Mouse (Mus musculus) forebrain, embryonic 13.5 days (tissue): Measurements from ENCODE around the gene Col9a2. TPM values are rescaled to one million over a fixed set of nuclear protein-coding genes. Genes with fewer than 3 reads are reported as not detected.

ENCODE experiments used
- ATAC-seq: fragments of 200-750 bp; cut with Nextera tagmentation; 2 replicates; pipeline ENCODE4 v1.8.0; 2017
- H3K27ac ChIP-seq: fragments of 300-500 bp; sonication (generic); 2 replicates; pipeline ENCODE4 v1.5.1; 2015; ENCODE audit warnings: inconsistent platforms, mild to moderate bottlenecking, moderate library complexity
- H3K27me3 ChIP-seq: fragments of 300-500 bp; sonication (generic); 2 replicates; pipeline ENCODE4 v1.6.1; 2015; ENCODE audit warnings: mild to moderate bottlenecking, inconsistent platforms
- H3K36me3 ChIP-seq: fragments of 300-500 bp; sonication (generic); 2 replicates; pipeline ENCODE4 v1.6.1; 2015; ENCODE audit warnings: mild to moderate bottlenecking, inconsistent platforms; ENCODE audit not compliant: poor library complexity, severe bottlenecking
- H3K4me1 ChIP-seq: fragments of 300-500 bp; sonication (generic); 2 replicates; pipeline ENCODE4 v1.6.1; 2015; ENCODE audit warnings: inconsistent platforms
- H3K4me2 ChIP-seq: fragments of 300-500 bp; sonication (generic); 2 replicates; pipeline ENCODE4 v1.6.1; 2015; ENCODE audit warnings: inconsistent platforms, mild to moderate bottlenecking, moderate library complexity
- H3K4me3 ChIP-seq: fragments of 300-500 bp; sonication (generic); 2 replicates; pipeline ENCODE4 v1.5.1; 2015; ENCODE audit warnings: mild to moderate bottlenecking, inconsistent platforms
- H3K9ac ChIP-seq: fragments of 300-500 bp; sonication (generic); 2 replicates; pipeline ENCODE4 v1.6.1; 2015; ENCODE audit warnings: mild to moderate bottlenecking, inconsistent platforms
- H3K9me3 ChIP-seq: fragments of 300-500 bp; sonication (generic); replicated peaks from 2 replicates; pipeline ENCODE4 v1.6.1; 2016; ENCODE audit warnings: inconsistent platforms
- WGBS: fragments of 180-500 bp; shearing (Covaris S2); methylation state at CpG from one replicate; pipeline ENCODE4 v1.1.7; 2015; 5-methylcytosine and 5-hydroxymethylcytosine counted together
- polyA plus RNA-seq: library from polyadenylated mRNA; unstranded; fragments of >200 nt; fragmentation: Nextera tagmentation; extraction: Ambion mirVana; gene quantifications from 2 replicates; pipeline ENCODE4 v1.2.1, GENCODE M21; 2015

Gene Col9a2
- 1.6 and 1.9 TPM in 2 replicates for polyA plus RNA-seq

DNA sequence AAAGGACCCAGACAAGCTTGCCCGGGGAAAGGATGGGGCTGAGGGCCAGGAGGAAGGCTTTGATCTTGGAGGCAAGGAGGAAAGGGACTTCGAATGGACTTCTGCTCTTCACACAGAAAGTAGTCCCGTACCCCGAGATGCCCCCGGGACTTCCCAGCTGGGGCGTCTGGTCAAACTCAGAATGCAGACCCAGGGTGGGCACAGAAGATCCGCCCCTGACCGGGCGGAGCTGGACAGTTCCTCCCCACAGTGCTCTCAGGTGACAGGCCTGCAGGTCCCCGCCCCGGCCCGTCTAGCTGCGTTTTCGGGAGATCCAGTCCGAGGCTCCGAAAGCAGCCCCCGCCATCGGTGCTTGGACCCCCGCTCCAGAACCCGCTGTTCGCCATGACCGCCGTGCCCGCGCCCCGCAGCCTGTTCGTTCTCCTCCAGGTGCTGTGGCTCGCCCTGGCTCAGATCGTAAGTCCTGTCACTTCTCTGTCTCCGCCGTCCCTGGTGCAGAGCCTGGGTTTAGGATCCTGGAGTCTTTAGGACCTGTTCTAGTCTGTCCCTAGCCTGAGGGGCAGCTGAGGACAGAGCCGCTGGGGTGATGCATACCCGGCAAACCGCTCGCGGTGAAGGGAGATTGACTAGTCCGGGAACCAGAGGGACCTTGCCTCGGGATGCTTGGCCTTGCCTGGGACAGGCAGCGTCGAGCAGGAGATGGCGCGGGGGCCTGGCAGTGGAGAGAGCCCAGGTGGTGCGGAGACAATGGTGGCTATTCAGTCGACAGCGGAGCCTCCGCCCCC is at the start of gene Col9a2:
TSS of gene Col9a2 (plus strand) at position 55 of the 785 bp plus-strand sequence.
- Histone ChIP-seq H3K9me3 (no peaks in the 10 kb centered on the region), H3K4me3 (peak within 1 kb of the TSS; percentile 39), H3K4me1 (peaks cover 22% of the 10 kb centered on the region), H3K27ac (no peak within 1 kb of the TSS), H3K4me2 (peak within 1 kb of the TSS; percentile 67), H3K27me3 (peaks cover 34% of the 10 kb centered on the region), H3K36me3 (no peaks in the 10 kb centered on the region), H3K9ac (peak within 1 kb of the TSS; percentile 58)
- 6% methylated on average over 46 of the region's 46 CpGs for WGBS
- peak; percentile 69; the same call in 1 of the 2 replicates for ATAC-seq

DNA sequence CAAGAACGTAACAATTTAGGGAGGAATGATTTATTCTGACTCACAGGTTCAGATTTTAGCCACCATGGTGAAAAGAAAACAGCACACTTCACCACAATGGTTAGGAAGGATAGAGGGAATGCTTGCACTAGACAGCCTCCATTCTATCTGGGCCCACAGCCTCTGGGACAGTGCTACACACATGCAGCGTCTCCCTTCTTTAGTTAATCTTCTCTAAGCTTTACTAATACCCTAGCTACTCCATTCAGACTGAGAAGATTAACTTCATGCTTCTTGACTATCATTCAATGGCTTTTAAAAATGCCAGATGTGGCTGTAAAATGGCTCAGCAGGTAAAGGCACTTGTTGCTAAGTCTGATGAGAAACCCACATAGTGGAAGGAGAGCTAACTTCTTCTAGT is 46.9 kb upstream of the Col9a2 start:
- H3K9ac ChIP-seq, result no peak overlapping the region
- no peak overlapping the region for H3K27ac ChIP-seq
- no peaks in the 10 kb centered on the region for H3K27me3 ChIP-seq
- H3K4me1 ChIP-seq, result no peaks in the 10 kb centered on the region
- H3K9me3 ChIP-seq, result peaks cover 3% of the 10 kb centered on the region; the same call in 1 of the 2 replicates
- no peaks in the 10 kb centered on the region for H3K36me3 ChIP-seq
- no peak for ATAC-seq
- WGBS, result 34% methylated on average over 2 of the region's 2 CpGs
- H3K4me2 ChIP-seq, result no peak overlapping the region
- H3K4me3 ChIP-seq, result no peak overlapping the region

DNA sequence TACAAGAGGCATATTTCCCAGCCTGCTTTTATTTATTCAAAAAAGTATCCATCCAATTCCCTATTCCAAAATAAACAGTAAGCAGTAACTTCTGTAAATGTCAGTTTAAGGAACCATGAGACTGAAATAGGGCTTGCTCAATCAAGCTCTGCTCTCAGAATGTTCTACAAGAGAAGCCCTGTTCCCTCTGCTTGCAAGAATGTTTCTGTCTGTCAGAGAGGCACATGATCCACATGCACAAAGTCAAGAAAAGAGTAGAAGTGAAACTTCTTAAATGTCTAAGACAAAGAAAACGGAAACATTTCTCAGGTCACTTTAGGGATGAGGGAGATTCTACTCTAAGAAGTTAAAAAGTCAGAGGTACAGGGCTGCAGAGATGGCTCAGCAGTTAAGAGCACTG is 46.2 kb upstream of the Col9a2 start:
- WGBS, result 85% methylated on average over 1 of the region's 1 CpGs

DNA sequence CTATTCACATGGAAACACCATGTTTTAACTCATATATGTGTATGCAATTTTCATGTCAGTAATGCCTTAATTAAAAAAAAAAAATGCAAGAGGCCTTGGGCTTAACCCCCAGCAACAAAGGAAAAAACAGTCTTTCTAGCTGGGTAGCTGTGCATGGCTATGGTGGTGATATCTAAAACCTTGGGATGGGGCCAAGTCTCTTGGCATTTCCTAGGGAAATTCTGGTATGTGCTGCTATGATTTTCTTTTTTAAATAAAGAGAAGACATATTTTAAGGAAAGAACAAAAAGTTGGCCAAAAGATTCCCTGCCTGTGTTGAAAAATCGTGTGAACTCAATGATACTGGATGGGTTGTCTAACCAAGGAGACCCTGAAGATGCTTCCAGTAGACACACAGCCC is 43.3 kb upstream of the Col9a2 start:
- Histone ChIP-seq H3K9me3 (no peaks in the 10 kb centered on the region), H3K27me3 (no peaks in the 10 kb centered on the region), H3K36me3 (no peaks in the 10 kb centered on the region), H3K4me2 (no peak overlapping the region), H3K9ac (no peak overlapping the region), H3K4me3 (no peak overlapping the region), H3K4me1 (no peaks in the 10 kb centered on the region), H3K27ac (no peak overlapping the region)
- ATAC-seq, result no peak
- 69% methylated on average over 1 of the region's 1 CpGs for WGBS

More for the DNA sequence above, 46.2 kb upstream of the Col9a2 start:
- Histone ChIP-seq H3K9me3 (peaks cover 3% of the 10 kb centered on the region; the same call in 1 of the 2 replicates), H3K36me3 (no peaks in the 10 kb centered on the region), H3K27me3 (no peaks in the 10 kb centered on the region), H3K4me1 (no peaks in the 10 kb centered on the region), H3K4me2 (no peak overlapping the region), H3K27ac (no peak overlapping the region), H3K9ac (no peak overlapping the region), H3K4me3 (no peak overlapping the region)
- ATAC-seq, result no peak

DNA sequence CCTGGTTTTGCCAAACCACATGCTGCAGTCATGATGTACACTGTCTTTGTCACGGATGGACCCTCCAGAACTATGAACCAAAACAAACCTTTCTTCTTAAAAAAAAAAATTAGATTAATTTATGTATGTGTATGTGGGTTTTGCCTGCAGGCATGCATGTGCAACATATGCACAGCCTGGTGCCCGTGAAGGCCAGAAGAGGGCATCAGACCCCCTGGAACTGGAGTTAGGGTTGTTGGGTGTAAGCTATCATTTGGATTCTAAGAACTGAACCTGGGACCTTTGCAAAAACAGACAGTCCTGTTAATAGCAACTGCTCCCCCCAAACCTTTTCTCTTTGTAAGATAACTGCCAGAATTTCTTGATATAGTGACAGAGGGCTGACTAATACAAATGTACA is 38.1 kb upstream of the Col9a2 start:
- no peak for ATAC-seq
- Histone ChIP-seq H3K4me1 (peaks cover 34% of the 10 kb centered on the region), H3K4me3 (no peak overlapping the region), H3K9ac (no peak overlapping the region), H3K27ac (no peak overlapping the region), H3K9me3 (no peaks in the 10 kb centered on the region), H3K27me3 (no peaks in the 10 kb centered on the region), H3K4me2 (no peak overlapping the region), H3K36me3 (no peaks in the 10 kb centered on the region)
- 84% methylated on average over 2 of the region's 2 CpGs for WGBS

DNA sequence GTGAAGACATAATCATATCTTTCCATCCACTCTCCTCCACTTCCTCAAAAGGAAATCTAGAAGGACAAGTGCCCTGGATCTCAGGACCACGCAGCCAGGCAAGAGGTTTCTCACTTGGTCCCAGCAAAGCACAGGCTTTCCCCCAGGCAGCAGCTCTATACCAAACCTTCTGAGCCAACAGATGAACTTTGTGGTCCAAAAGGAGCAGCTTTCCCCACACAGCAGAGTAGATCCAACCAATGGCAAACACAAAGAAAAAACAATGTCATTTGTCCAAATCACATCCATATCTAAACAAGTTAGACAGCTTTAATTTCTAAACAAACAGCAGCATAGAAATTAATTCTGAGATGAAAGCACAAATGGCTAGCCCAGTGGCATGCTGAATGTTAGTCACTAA is 37.5 kb upstream of the Col9a2 start:
- peaks cover 34% of the 10 kb centered on the region for H3K4me1 ChIP-seq
- ATAC-seq, result no peak
- WGBS, result 88% methylated on average over 1 of the region's 1 CpGs
- H3K9me3 ChIP-seq, result no peaks in the 10 kb centered on the region
- no peak overlapping the region for H3K4me3 ChIP-seq
- no peaks in the 10 kb centered on the region for H3K36me3 ChIP-seq
- peak overlapping the region; percentile 86 for H3K27ac ChIP-seq
- no peaks in the 10 kb centered on the region for H3K27me3 ChIP-seq
- no peak overlapping the region for H3K9ac ChIP-seq
- H3K4me2 ChIP-seq, result no peak overlapping the region

DNA sequence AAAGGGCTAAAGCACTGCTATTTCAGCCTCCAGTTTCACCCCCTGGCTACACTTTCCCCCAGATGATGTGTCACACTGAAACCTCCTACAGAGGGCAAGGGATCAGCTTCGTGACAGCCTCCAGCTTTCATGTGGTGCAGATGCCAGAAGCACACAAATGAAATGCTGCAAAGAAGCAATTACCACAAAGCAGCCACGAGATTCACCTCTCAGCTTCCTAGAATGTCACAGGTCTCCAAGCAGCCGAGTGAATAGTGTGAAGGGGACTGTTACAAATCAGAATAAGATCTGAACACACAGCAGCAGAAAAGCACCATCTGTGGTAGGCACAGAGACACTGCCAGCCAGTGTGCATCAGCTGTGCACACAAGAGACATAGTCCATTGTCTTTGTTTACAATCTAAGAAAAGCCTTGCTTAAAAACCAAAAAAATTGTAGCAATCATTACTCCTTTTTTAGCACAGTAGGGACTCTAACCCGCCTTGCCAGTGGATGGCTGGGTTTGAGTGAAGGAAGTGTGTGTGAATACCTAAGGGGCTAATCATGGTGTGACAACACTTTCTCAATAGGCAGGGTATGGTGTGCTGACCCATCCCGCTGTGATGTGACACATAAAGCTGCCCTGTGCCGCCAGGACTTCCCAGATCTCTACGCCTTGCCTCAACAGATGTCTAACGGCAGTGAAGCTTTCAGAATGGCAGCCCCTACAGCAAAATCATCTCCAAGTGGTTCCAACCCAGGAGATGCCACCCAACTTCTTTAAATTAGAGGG is 36.6 kb upstream of the Col9a2 start:
- Histone ChIP-seq H3K27ac (peak overlapping the region; percentile 86), H3K27me3 (no peaks in the 10 kb centered on the region), H3K4me3 (no peak overlapping the region), H3K4me1 (peaks cover 34% of the 10 kb centered on the region), H3K9me3 (no peaks in the 10 kb centered on the region), H3K9ac (peak overlapping the region; percentile 30), H3K36me3 (no peaks in the 10 kb centered on the region), H3K4me2 (peak overlapping the region; percentile 15)
- ATAC-seq, result peak; percentile 83
- WGBS, result 14% methylated on average over 8 of the region's 8 CpGs

DNA sequence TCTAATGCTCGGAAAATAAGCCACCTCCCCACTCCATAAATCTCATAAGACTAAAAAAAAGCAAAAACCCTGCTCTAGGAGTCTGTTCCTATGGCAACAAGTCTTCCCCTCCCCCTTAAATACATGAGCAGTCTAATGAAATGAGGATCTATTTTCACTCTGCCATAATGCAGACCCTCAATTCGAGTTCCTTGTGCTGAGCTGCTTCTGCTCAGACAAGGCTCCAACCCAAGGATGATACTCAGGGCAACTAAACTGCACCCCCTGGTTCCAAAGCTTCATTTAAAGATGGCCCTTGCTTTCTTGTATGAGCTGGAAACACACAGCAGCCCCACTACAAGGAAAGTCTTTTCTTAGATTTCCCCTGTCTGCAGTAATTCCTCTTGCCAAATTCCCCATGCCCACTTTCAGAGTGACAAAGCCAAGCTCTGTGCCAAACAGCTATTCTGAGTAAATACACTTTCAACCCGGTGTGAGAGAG is 35.5 kb upstream of the Col9a2 start:
- Histone ChIP-seq H3K36me3 (no peaks in the 10 kb centered on the region), H3K9ac (peak overlapping the region; percentile 30; the same call in 1 of the 2 replicates), H3K27ac (peak overlapping the region; percentile 89), H3K4me3 (no peak overlapping the region), H3K27me3 (no peaks in the 10 kb centered on the region), H3K9me3 (no peaks in the 10 kb centered on the region), H3K4me2 (peak overlapping the region; percentile 39), H3K4me1 (peaks cover 34% of the 10 kb centered on the region)
- ATAC-seq, result peak; percentile 83
- WGBS, result 12% methylated on average over 3 of the region's 3 CpGs

DNA sequence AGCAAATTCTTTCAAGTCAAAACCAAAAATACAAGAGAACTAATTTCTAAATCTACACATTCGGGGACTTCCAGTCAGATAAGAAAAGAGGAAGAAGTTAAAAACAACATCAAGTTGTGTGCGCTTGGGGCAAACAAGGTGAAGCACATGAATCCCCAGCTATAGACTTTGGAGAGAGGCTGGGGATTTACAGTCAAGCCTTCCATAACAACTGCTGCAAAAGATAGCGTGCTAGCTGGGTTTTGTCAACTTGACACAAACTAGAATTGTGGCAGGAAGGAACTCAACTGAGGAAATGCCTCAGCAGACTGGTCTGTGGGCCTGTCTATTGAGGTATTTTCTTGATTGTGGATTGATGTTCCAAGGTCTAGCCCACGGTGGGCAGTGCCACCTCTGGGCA is 34.5 kb upstream of the Col9a2 start:
- Histone ChIP-seq H3K4me3 (no peak overlapping the region), H3K4me1 (peaks cover 40% of the 10 kb centered on the region), H3K9me3 (no peaks in the 10 kb centered on the region), H3K36me3 (no peaks in the 10 kb centered on the region), H3K9ac (no peak overlapping the region), H3K27ac (0 out of 2 replicates have a peak overlapping the region, but pooled peaks have one; percentile 89), H3K4me2 (no peak overlapping the region), H3K27me3 (no peaks in the 10 kb centered on the region)
- no peak for ATAC-seq
- 83% methylated on average over 4 of the region's 4 CpGs for WGBS

DNA sequence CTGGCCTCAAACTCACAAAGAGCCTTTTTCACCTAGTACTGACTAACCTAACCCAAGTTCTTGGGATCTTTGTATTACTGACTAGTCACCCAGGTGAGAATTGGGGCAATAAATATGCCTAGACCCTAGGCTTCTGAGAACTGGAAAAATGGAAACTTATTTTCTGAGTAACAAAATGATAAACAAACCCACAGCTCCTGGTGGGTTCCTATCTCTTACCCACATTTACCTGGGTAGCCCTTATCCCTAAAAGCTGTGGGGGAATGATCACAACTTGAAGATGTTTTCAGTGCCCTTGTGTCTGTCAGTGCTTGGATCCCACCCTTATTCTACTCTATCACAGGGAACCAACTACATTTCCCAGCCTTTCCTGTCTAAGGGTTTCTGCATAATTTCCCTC is 32.2 kb upstream of the Col9a2 start:
- Histone ChIP-seq H3K27ac (no peak overlapping the region), H3K4me2 (no peak overlapping the region), H3K9me3 (no peaks in the 10 kb centered on the region), H3K9ac (no peak overlapping the region), H3K4me1 (peaks cover 31% of the 10 kb centered on the region), H3K36me3 (no peaks in the 10 kb centered on the region), H3K27me3 (no peaks in the 10 kb centered on the region), H3K4me3 (no peak overlapping the region)
- no peak for ATAC-seq

DNA sequence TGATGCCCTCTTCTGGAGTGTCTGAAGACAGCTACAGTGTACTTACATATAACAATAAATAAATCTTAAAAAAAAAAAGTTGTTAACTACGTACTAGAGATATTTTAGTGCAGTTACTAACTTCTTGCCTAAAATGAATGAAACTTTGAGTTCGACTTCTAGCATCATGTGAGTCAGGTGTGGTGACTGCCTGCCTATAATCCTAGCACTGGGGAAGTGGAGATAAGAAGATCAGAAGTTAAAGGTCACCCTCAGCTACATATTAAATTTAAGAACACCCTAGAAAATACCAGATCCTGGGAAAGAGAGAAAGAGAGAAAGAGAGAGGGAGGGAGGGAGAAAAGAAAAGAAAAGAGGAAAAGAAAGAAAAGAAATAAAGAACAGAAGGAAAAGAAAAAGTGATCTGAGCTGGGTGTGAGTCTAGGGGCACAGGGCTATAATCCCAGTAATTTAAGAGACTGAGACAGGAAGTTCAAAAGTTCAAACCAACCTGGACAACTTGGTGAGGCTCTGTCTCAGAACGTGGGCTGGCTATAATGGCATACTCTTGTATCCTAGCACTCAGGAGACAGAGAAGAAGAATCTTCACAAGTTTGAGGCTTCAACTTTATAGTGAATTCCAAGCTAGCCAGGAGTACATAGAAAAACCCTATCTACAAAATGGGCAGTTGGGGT is 31.0 kb upstream of the Col9a2 start:
- Histone ChIP-seq H3K27me3 (no peaks in the 10 kb centered on the region), H3K9ac (no peak overlapping the region), H3K4me1 (peaks cover 19% of the 10 kb centered on the region), H3K4me2 (no peak overlapping the region), H3K27ac (no peak overlapping the region), H3K36me3 (no peaks in the 10 kb centered on the region), H3K4me3 (no peak overlapping the region), H3K9me3 (no peaks in the 10 kb centered on the region)
- WGBS, result 82% methylated on average over 3 of the region's 3 CpGs
- ATAC-seq, result no peak

DNA sequence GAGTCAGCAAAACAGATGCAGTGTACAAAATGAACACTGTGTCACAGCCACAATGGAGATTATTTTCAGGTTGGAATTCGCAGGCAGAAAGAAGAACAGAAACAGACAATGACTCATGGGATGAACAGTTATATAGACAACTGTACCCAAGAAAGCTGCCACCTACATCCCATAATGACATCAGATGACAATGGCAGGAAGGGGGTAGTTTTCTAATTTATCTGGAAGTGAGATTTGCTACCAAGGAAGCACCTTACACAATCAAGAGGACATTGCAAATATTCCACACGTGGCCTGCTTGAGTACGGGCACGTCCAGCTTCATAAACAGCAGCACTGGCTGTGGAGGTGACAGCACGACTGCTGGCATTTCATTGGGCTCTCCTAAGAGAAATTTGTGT is 30.0 kb upstream of the Col9a2 start:
- peaks cover 12% of the 10 kb centered on the region for H3K4me1 ChIP-seq
- H3K9ac ChIP-seq, result no peak overlapping the region
- H3K4me2 ChIP-seq, result no peak overlapping the region
- no peak for ATAC-seq
- 85% methylated on average over 5 of the region's 5 CpGs for WGBS
- H3K36me3 ChIP-seq, result no peaks in the 10 kb centered on the region
- H3K27ac ChIP-seq, result no peak overlapping the region
- H3K4me3 ChIP-seq, result no peak overlapping the region
- H3K27me3 ChIP-seq, result no peaks in the 10 kb centered on the region
- H3K9me3 ChIP-seq, result no peaks in the 10 kb centered on the region
